Mouse (Mus musculus) embryonic facial prominence, embryonic 12.5 days (tissue): ENCODE data around the gene Nup133. TPM values are rescaled to one million over a fixed set of nuclear protein-coding genes. Genes with fewer than 3 reads are reported as not detected.

Experiments used
- ATAC-seq: fragments of 200-750 bp; cut with Nextera tagmentation; 2 replicates; pipeline ENCODE4 v1.8.0; 2017; ENCODE audit not compliant: insufficient number of reproducible peaks, insufficient read depth, low FRiP score, low TSS enrichment
- H3K27ac ChIP-seq: fragments of 300-500 bp; sonication (generic); 2 replicates; pipeline ENCODE4 v1.5.1; 2016; ENCODE audit warnings: mild to moderate bottlenecking
- H3K27me3 ChIP-seq: fragments of 300-500 bp; sonication (generic); 2 replicates; pipeline ENCODE4 v1.6.1; 2016; ENCODE audit warnings: mild to moderate bottlenecking, moderate library complexity
- H3K36me3 ChIP-seq: fragments of 300-500 bp; sonication (generic); 2 replicates; pipeline ENCODE4 v1.6.1; 2016; ENCODE audit warnings: mild to moderate bottlenecking
- H3K4me1 ChIP-seq: fragments of 300-500 bp; sonication (generic); 2 replicates; pipeline ENCODE4 v1.6.1; 2016
- H3K4me2 ChIP-seq: fragments of 300-500 bp; sonication (generic); replicated peaks from 2 replicates; pipeline ENCODE4 v1.6.1; 2016; ENCODE audit warnings: mild to moderate bottlenecking, moderate library complexity
- H3K4me3 ChIP-seq: fragments of 300-500 bp; sonication (generic); 2 replicates; pipeline ENCODE4 v1.5.1; 2016; ENCODE audit warnings: mild to moderate bottlenecking
- H3K9ac ChIP-seq: fragments of 300-500 bp; sonication (generic); 2 replicates; pipeline ENCODE4 v1.6.1; 2016; ENCODE audit warnings: mild to moderate bottlenecking, moderate library complexity
- H3K9me3 ChIP-seq: fragments of 300-500 bp; sonication (generic); 2 replicates; pipeline ENCODE4 v1.6.1; 2016; ENCODE audit warnings: mild to moderate bottlenecking, moderate library complexity
- WGBS: fragments of 180-500 bp; shearing (Covaris S2); methylation state at CpG from one replicate; pipeline ENCODE4 v1.1.7; 2016; 5-methylcytosine and 5-hydroxymethylcytosine counted together
- polyA plus RNA-seq: library from polyadenylated mRNA; unstranded; fragments of >200 nt; fragmentation: Nextera tagmentation; extraction: Ambion mirVana; gene quantifications from 2 replicates; pipeline ENCODE4 v1.2.1, GENCODE M21; 2016

Gene Nup133
- polyA plus RNA-seq, 1 experiment from 2014 or later, result 52.0 TPM

GRCm38 (mm10) chr8:123859648-123860259, 89.3 kb downstream of the Nup133 start, which contains the start of gene Ccsap:
TSS of gene Ccsap (minus strand) at chr8:123860209.
- Histone ChIP-seq H3K4me3 (peak within 1 kb of the TSS; percentile 95), H3K4me1 (peaks cover 9% of the 10 kb centered on the region; the same call in 1 of the 2 replicates), H3K27me3 (peaks cover 12% of the 10 kb centered on the region), H3K36me3 (no peaks in the 10 kb centered on the region), H3K9ac (peak within 1 kb of the TSS; percentile 82), H3K4me2 (peak within 1 kb of the TSS; percentile 93), H3K9me3 (no peaks in the 10 kb centered on the region; the same call in 1 of the 2 replicates), H3K27ac (peak within 1 kb of the TSS; percentile 77)
- no peak; the same call in 1 of the 2 replicates for ATAC-seq
- 1% methylated on average over 48 of the region's 48 CpGs for WGBS

- peak overlapping the region; percentile 82 for H3K9ac ChIP-seq
- H3K9me3 ChIP-seq, result no peaks in the 10 kb centered on the region; the same call in 1 of the 2 replicates
- peaks cover 9% of the 10 kb centered on the region for H3K27me3 ChIP-seq
- WGBS, result under 1% methylated on average over 78 of the region's 79 CpGs
- H3K4me3 ChIP-seq, result peak overlapping the region; percentile 95
- peak overlapping the region; percentile 77 for H3K27ac ChIP-seq
- ATAC-seq, result peak; percentile 88
- peaks cover 9% of the 10 kb centered on the region; the same call in 1 of the 2 replicates for H3K4me1 ChIP-seq
- peak overlapping the region; percentile 93 for H3K4me2 ChIP-seq
- no peaks in the 10 kb centered on the region for H3K36me3 ChIP-seq
Observed at GRCm38 (mm10) chr8:123858941-123859647, 90.0 kb downstream of the Nup133 start.

GRCm38 (mm10) chr8:123858574-123858940, 90.5 kb downstream of the Nup133 start:
- Histone ChIP-seq H3K9me3 (no peaks in the 10 kb centered on the region; the same call in 1 of the 2 replicates), H3K4me1 (peaks cover 9% of the 10 kb centered on the region; the same call in 1 of the 2 replicates), H3K9ac (peak overlapping the region; percentile 82), H3K27ac (no peak overlapping the region), H3K27me3 (peaks cover 9% of the 10 kb centered on the region), H3K4me3 (peak overlapping the region; percentile 95), H3K4me2 (peak overlapping the region; percentile 93), H3K36me3 (no peaks in the 10 kb centered on the region)
- ATAC-seq, result no peak
- WGBS, result under 1% methylated on average over 17 of the region's 17 CpGs

- no peak for ATAC-seq
Observed at GRCm38 (mm10) chr8:123857361-123857760, 91.7 kb downstream of the Nup133 start.

GRCm38 (mm10) chr8:123854733-123855475, 94.2 kb downstream of the Nup133 start:
- H3K9ac ChIP-seq, result no peak overlapping the region
- no peaks in the 10 kb centered on the region; the same call in 1 of the 2 replicates for H3K9me3 ChIP-seq
- ATAC-seq, result no peak
- peaks cover 9% of the 10 kb centered on the region; the same call in 1 of the 2 replicates for H3K4me1 ChIP-seq
- no peaks in the 10 kb centered on the region for H3K27me3 ChIP-seq
- no peaks in the 10 kb centered on the region for H3K36me3 ChIP-seq
- 85% methylated on average over 9 of the region's 9 CpGs for WGBS
- no peak overlapping the region for H3K27ac ChIP-seq
- no peak overlapping the region for H3K4me2 ChIP-seq
- H3K4me3 ChIP-seq, result no peak overlapping the region

More at GRCm38 (mm10) chr8:123857361-123857760, 91.7 kb downstream of the Nup133 start:
- 79% methylated on average over 3 of the region's 3 CpGs for WGBS
- H3K4me2 ChIP-seq, result peak overlapping the region; percentile 93; the same call in 1 of the 2 replicates
- peaks cover 9% of the 10 kb centered on the region; the same call in 1 of the 2 replicates for H3K4me1 ChIP-seq
- no peak overlapping the region for H3K9ac ChIP-seq
- no peak overlapping the region for H3K27ac ChIP-seq
- H3K9me3 ChIP-seq, result no peaks in the 10 kb centered on the region; the same call in 1 of the 2 replicates
- H3K27me3 ChIP-seq, result peaks cover 5% of the 10 kb centered on the region
- H3K36me3 ChIP-seq, result no peaks in the 10 kb centered on the region
- no peak overlapping the region for H3K4me3 ChIP-seq

- Histone ChIP-seq H3K27ac (no peak overlapping the region), H3K4me1 (peaks cover 9% of the 10 kb centered on the region; the same call in 1 of the 2 replicates), H3K4me3 (no peak overlapping the region), H3K27me3 (no peaks in the 10 kb centered on the region), H3K36me3 (no peaks in the 10 kb centered on the region), H3K4me2 (no peak overlapping the region), H3K9me3 (no peaks in the 10 kb centered on the region; the same call in 1 of the 2 replicates), H3K9ac (no peak overlapping the region)
- 87% methylated on average over 1 of the region's 1 CpGs for WGBS
- ATAC-seq, result no peak
Observed at GRCm38 (mm10) chr8:123854252-123854651, 94.8 kb downstream of the Nup133 start.

- Histone ChIP-seq H3K36me3 (no peaks in the 10 kb centered on the region), H3K9ac (no peak overlapping the region), H3K4me3 (no peak overlapping the region), H3K27me3 (no peaks in the 10 kb centered on the region), H3K4me2 (no peak overlapping the region), H3K27ac (no peak overlapping the region), H3K9me3 (no peaks in the 10 kb centered on the region; the same call in 1 of the 2 replicates), H3K4me1 (no peaks in the 10 kb centered on the region)
- no peak for ATAC-seq
- WGBS, result 69% methylated on average over 5 of the region's 5 CpGs
Observed at GRCm38 (mm10) chr8:123851590-123851989, 97.5 kb downstream of the Nup133 start.

- Histone ChIP-seq H3K27me3 (no peaks in the 10 kb centered on the region), H3K27ac (no peak overlapping the region), H3K4me2 (no peak overlapping the region), H3K4me1 (no peaks in the 10 kb centered on the region), H3K9me3 (no peaks in the 10 kb centered on the region), H3K36me3 (no peaks in the 10 kb centered on the region), H3K9ac (no peak overlapping the region), H3K4me3 (no peak overlapping the region)
- whole genome bisulfite sequencing, result 82% methylated on average over 4 of the region's 4 CpGs
- no peak for ATAC-seq
Observed at GRCm38 (mm10) chr8:123849352-123849751, 99.7 kb downstream of the Nup133 start.

GRCm38 (mm10) chr8:123847546-123847945, 101.5 kb downstream of the Nup133 start:
- H3K9ac ChIP-seq, result no peak overlapping the region
- H3K4me1 ChIP-seq, result no peaks in the 10 kb centered on the region
- H3K36me3 ChIP-seq, result no peaks in the 10 kb centered on the region
- ATAC-seq, result no peak
- WGBS, result 55% methylated on average over 3 of the region's 3 CpGs
- H3K4me3 ChIP-seq, result no peak overlapping the region
- no peak overlapping the region for H3K27ac ChIP-seq
- no peaks in the 10 kb centered on the region for H3K9me3 ChIP-seq
- H3K4me2 ChIP-seq, result no peak overlapping the region
- H3K27me3 ChIP-seq, result no peaks in the 10 kb centered on the region
